Mouse (Mus musculus) embryonic facial prominence, embryonic 10.5 days (tissue): ENCODE results near the gene Gm11568. TPM values are rescaled to one million over a fixed set of nuclear protein-coding genes. Genes with fewer than 3 reads are reported as not detected.
"Not testable (repeated sequence)": the region's sequence is repeated elsewhere in the genome, so short reads cannot be mapped to it uniquely, and the experiment has no call there.

Source experiments
- DNase-seq: peaks from one replicate; pipeline ENCODE4 v3.0.0-alpha.2; 2017; ENCODE audit warnings: low spot score
- H3K27ac ChIP-seq: fragments of 300-500 bp; sonication (generic); replicated peaks from 2 replicates; pipeline ENCODE4 v1.5.1; 2016; ENCODE audit warnings: mild to moderate bottlenecking
- H3K27me3 ChIP-seq: fragments of 300-500 bp; sonication (generic); replicated peaks from 2 replicates; pipeline ENCODE4 v1.6.1; 2016; ENCODE audit warnings: low read depth, mild to moderate bottlenecking; ENCODE audit not compliant: poor library complexity, severe bottlenecking
- H3K36me3 ChIP-seq: fragments of 300-500 bp; sonication (generic); replicated peaks from 2 replicates; pipeline ENCODE4 v1.6.1; 2016; ENCODE audit warnings: mild to moderate bottlenecking, moderate library complexity
- H3K4me1 ChIP-seq: fragments of 300-500 bp; sonication (generic); 2 replicates; pipeline ENCODE4 v1.6.1; 2016
- H3K4me3 ChIP-seq: fragments of 300-500 bp; sonication (generic); 2 replicates; pipeline ENCODE4 v1.5.1; 2016; ENCODE audit warnings: mild to moderate bottlenecking, moderate library complexity
- H3K9me3 ChIP-seq: fragments of 300-500 bp; sonication (generic); 2 replicates; pipeline ENCODE4 v1.6.1; 2016; ENCODE audit warnings: mild to moderate bottlenecking
- WGBS: fragments of 180-500 bp; shearing (Covaris S2); methylation state at CpG from one replicate; pipeline ENCODE4 v1.1.7; 2016; 5-methylcytosine and 5-hydroxymethylcytosine counted together
- polyA plus RNA-seq: library from polyadenylated mRNA; unstranded; fragments of >200 nt; fragmentation: Nextera tagmentation; extraction: Ambion mirVana; gene quantifications from 2 replicates; pipeline ENCODE4 v1.2.1, GENCODE M21; 2016

Gm11568 gene
- not detected in 2 replicates for polyA plus RNA-seq

- no peak for DNase-seq
- 88% methylated on average over 2 of the region's 2 CpGs for WGBS
- Histone ChIP-seq H3K27ac (no peak within 1 kb of the TSS), H3K9me3 (no peaks in the 10 kb centered on the region), H3K27me3 (no peaks in the 10 kb centered on the region), H3K4me1 (no peaks in the 10 kb centered on the region), H3K36me3 (no peaks in the 10 kb centered on the region), H3K4me3 (no peak within 1 kb of the TSS)
These were observed at the start of gene Gm11568 for GRCm38 (mm10) chr11:99857617-99858016. Gm11568 (plus strand) TSS chr11:99857917.

DNA sequence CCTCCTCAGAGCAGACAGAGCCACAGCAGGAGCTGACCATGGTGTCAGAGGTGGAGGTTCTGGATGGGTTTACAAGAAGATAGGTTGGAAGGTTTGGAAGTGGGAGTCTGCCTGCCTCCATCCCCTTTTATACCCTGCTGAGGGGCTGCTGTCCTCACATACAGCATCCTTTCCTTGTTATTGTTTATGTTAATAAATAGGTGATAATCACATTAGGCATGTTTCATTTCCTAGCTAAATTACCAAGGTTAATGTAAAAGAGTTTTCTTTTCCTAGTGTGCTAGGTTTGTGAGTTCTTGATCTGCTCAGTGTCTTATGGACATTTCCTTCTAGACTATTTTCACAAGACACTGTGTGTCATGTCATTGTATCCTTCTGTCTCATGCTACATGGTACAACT is 47.9 kb upstream of the Gm11568 start, which contains the start of gene Krtap4-13:
Gene Krtap4-13 (minus strand): TSS at position 101 of the 400 bp plus-strand sequence.
- H3K27me3 ChIP-seq, H3K36me3 ChIP-seq, DNase-seq, H3K9me3 ChIP-seq, H3K27ac ChIP-seq, H3K4me3 ChIP-seq, H3K4me1 ChIP-seq: not testable (repeated sequence)

DNA sequence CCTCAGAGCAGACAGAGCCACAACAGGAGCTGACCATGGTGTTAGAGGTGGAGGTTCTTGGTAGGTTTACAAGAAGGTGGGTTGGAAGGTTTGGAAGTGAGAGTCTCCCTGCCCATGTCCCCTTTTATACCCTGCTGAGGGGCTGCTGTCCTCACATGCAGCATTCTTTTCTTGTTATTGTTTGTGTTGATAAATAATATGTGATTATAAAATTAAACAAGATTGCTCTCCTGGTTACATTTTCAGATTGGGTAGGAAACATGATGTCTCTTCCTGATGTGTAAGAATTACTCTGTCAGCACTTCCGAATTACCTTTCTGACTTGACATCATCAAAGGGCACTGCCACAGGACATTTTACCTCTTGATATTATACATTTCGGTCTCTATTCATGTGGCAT is 42.2 kb upstream of the Gm11568 start, which contains the start of gene Gm11564:
Gene Gm11564 (minus strand): TSS at position 101 of the 400 bp plus-strand sequence.
- WGBS = 78% methylated on average over 2 of the region's 2 CpGs
- H3K4me3 ChIP-seq, H3K27ac ChIP-seq, H3K36me3 ChIP-seq, H3K27me3 ChIP-seq, DNase-seq, H3K4me1 ChIP-seq, H3K9me3 ChIP-seq: not testable (repeated sequence)

GRCm38 (mm10) chr11:99837966-99838365 is 19.8 kb upstream of the Gm11568 start, which contains the start of gene 2300003K06Rik:
2300003K06Rik (minus strand) TSS chr11:99838066.
- WGBS = 78% methylated on average over 1 of the region's 1 CpGs
- no peaks in the 10 kb centered on the region for H3K4me1 ChIP-seq

DNA sequence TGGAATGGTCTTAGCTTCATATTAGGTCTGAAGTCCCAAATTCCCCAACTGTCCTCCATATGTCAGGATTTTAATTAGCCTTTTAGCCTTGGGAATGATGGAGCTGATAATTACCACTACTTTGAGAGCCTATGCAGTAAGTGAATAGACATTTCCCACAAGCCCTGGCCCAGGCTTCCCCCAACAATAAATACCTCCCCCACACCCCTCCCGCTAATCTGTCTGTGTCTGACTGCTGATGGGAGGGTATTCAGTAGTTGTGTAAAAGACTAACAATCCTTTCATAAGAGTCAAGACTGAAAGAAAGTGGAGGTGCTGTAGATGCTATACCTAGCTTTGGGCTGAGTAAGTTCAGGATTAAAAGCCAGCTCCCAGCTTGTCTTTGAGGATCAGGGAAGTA is 15.5 kb upstream of the Gm11568 start:
- no peaks in the 10 kb centered on the region for H3K27me3 ChIP-seq
- no peaks in the 10 kb centered on the region for H3K9me3 ChIP-seq
- 83% methylated on average over 1 of the region's 1 CpGs for WGBS
- H3K4me3 ChIP-seq = no peak overlapping the region
- H3K36me3 ChIP-seq = no peaks in the 10 kb centered on the region
- no peaks in the 10 kb centered on the region for H3K4me1 ChIP-seq
- no peak overlapping the region for H3K27ac ChIP-seq
- DNase-seq = no peak

More at GRCm38 (mm10) chr11:99837966-99838365, 19.8 kb upstream of the Gm11568 start, which contains the start of gene 2300003K06Rik:
- no peaks in the 10 kb centered on the region for H3K9me3 ChIP-seq
- H3K36me3 ChIP-seq = no peaks in the 10 kb centered on the region
- H3K4me3 ChIP-seq = no peak within 1 kb of the TSS
- DNase-seq = no peak
- no peak within 1 kb of the TSS for H3K27ac ChIP-seq
- H3K27me3 ChIP-seq = no peaks in the 10 kb centered on the region

DNA sequence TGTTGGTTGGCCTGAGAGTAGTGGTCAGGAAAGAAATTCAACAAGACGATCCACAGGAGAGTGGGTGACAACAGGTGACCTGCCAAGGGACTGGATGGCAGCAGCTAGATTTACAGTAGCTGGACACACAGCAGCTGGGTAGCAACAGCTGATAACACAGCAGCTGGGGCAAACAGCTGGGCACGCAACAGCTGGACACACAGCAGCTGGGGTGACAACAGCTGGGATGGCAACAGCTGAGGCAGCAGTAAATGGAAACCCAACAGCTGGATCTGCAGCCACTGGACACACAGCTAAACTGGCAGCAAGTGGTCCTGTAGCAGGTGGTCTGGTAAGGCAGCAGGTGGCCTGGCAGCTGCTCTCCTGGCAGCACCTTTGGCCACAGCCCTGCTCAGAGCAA is 11.0 kb upstream of the Gm11568 start:
- Histone ChIP-seq H3K9me3 (no peaks in the 10 kb centered on the region), H3K27me3 (no peaks in the 10 kb centered on the region), H3K4me3 (no peak overlapping the region), H3K36me3 (no peaks in the 10 kb centered on the region), H3K27ac (no peak overlapping the region), H3K4me1 (no peaks in the 10 kb centered on the region)
- no peak for DNase-seq
- 91% methylated on average over 2 of the region's 2 CpGs for WGBS

DNA sequence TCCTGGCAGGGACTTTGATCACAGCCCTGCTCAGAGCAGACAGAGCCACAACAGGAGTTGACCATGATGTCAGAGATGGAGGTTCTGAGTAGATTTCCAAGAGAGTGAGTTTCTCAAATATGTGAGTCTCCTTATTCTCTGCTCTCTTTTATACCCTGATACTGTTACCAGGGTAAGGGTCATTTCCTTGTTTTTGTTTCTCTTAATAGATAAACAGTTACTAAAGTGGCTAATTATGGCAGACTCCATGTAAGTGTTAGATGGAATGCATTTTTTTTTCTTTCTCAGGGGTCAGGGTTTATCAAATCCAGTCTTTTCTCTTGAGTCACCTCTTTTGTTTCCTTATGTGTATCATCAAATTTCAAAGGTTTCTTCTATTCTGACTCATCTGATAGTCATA is 6.2 kb upstream of the Gm11568 start, which contains the start of gene Krtap4-16:
Gene Krtap4-16 (minus strand): TSS at position 101 of the 400 bp plus-strand sequence.
- no peaks in the 10 kb centered on the region for H3K36me3 ChIP-seq
- no peak for DNase-seq
- no peaks in the 10 kb centered on the region for H3K9me3 ChIP-seq
- no peaks in the 10 kb centered on the region for H3K4me1 ChIP-seq
- H3K27me3 ChIP-seq = no peaks in the 10 kb centered on the region
- no peak within 1 kb of the TSS for H3K27ac ChIP-seq
- no peak within 1 kb of the TSS for H3K4me3 ChIP-seq

DNA sequence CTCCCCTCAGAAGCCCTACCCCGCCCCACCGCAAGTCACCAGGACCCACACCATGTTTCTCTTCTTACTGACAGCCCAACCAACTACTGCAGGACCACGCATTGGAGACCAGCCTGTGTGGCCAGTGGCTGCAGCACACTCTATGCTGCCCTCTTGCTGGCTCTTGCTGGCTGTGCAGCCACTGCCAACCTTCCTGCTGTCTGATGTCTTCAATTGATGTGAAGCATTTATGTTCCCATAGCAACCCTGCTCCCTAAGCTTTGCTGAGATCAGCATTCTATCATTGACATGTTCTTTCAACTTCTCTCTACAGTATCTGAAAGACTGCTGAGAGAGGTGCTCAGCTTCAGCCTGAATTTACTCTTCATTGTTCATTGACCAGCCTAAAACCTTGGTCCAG is 3.6 kb upstream of the Gm11568 start:
- Histone ChIP-seq H3K36me3 (no peaks in the 10 kb centered on the region), H3K27me3 (no peaks in the 10 kb centered on the region), H3K4me1 (no peaks in the 10 kb centered on the region), H3K27ac (no peak overlapping the region), H3K4me3 (no peak overlapping the region), H3K9me3 (no peaks in the 10 kb centered on the region)
- peak; percentile 21 for DNase-seq
- WGBS = 62% methylated on average over 3 of the region's 3 CpGs

GRCm38 (mm10) chr11:99858761-99859160 is 1.0 kb downstream of the Gm11568 start:
- H3K4me1 ChIP-seq = no peaks in the 10 kb centered on the region
- no peak for DNase-seq
- H3K36me3 ChIP-seq = no peaks in the 10 kb centered on the region
- no peak overlapping the region for H3K27ac ChIP-seq
- 82% methylated on average over 2 of the region's 2 CpGs for WGBS
- H3K27me3 ChIP-seq = no peaks in the 10 kb centered on the region
- no peaks in the 10 kb centered on the region for H3K9me3 ChIP-seq
- no peak overlapping the region for H3K4me3 ChIP-seq

DNA sequence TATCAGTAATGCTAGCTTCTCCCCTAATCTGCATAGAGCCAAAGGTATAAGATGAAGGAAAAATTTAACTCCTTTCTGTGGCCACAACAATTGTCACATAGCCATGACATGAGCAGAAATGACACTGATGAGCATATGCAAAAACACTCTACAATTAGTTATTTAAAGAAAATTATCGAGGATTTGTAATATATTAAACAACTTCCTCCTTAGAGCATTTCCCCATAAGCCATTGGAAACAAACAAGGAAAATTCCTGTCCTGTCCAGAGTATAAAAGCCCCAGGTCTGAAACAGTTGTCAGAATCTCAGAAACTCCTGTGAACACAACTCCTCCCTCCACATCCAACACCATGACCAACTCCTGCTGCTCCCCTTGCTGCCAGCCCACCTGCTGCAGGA is 6.5 kb downstream of the Gm11568 start, which contains the start of gene Gm11559:
Gene Gm11559 (plus strand): TSS at position 301 of the 400 bp plus-strand sequence.
- not testable (repeated sequence) for H3K9me3 ChIP-seq, H3K36me3 ChIP-seq, H3K4me1 ChIP-seq, H3K27ac ChIP-seq, H3K27me3 ChIP-seq, DNase-seq, H3K4me3 ChIP-seq
- 75% methylated on average over 1 of the region's 1 CpGs for WGBS

GRCm38 (mm10) chr11:99873089-99873488 is 15.4 kb downstream of the Gm11568 start, which contains the start of gene Krtap9-1:
Krtap9-1 (plus strand) TSS chr11:99873389.
- H3K36me3 ChIP-seq, DNase-seq, H3K27ac ChIP-seq, H3K4me3 ChIP-seq, H3K4me1 ChIP-seq, H3K27me3 ChIP-seq, H3K9me3 ChIP-seq: not testable (repeated sequence)
- WGBS = 71% methylated on average over 1 of the region's 1 CpGs

- WGBS = 67% methylated on average over 1 of the region's 1 CpGs
These were observed 21.2 kb downstream of the Gm11568 start, which contains the start of gene Gm11567 for GRCm38 (mm10) chr11:99878887-99879286. Gm11567 (plus strand) TSS chr11:99879187.

GRCm38 (mm10) chr11:99907620-99908019 is 49.9 kb downstream of the Gm11568 start, which contains the start of gene Krtap31-1:
Krtap31-1 (plus strand) TSS chr11:99907920.
- WGBS = 88% methylated on average over 2 of the region's 2 CpGs
- H3K4me1 ChIP-seq = no peaks in the 10 kb centered on the region
- no peaks in the 10 kb centered on the region for H3K9me3 ChIP-seq
- H3K4me3 ChIP-seq = no peak within 1 kb of the TSS
- H3K27me3 ChIP-seq = no peaks in the 10 kb centered on the region
- DNase-seq = no peak
- no peaks in the 10 kb centered on the region for H3K36me3 ChIP-seq
- no peak within 1 kb of the TSS for H3K27ac ChIP-seq

More at GRCm38 (mm10) chr11:99878887-99879286, 21.2 kb downstream of the Gm11568 start, which contains the start of gene Gm11567:
- not testable (repeated sequence) for H3K4me3 ChIP-seq, H3K27me3 ChIP-seq, H3K36me3 ChIP-seq, H3K27ac ChIP-seq, H3K9me3 ChIP-seq, DNase-seq, H3K4me1 ChIP-seq
